Mouse (Mus musculus): Measurements from ENCODE around the gene Nploc4.

DNA sequence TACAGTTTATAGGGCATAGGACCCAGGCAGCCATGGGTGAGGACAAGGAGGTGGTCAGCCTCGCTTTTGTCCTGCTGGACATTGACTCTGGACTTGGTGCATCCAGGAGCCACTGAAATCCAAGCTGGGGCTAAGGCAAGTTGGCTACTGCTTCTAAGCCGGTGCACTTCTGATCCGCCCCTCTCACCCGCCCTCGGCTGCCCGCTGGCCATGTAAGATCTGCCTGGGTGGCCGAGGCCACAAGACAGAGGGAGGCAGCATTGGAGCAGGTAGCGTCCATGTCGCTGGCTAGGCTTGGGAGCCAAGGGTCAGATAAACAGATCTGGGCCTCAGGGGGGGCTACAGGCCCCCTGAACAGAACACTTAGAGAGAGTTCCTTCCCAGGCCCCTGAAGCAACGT is 76.2 kb downstream of the Nploc4 start, which contains the start of gene Fscn2:
- no peak for TF ChIP-seq CTCF (IDR thresholded peaks at IDR 0.05; ENCODE audit: borderline replicate concordance, extremely low read depth, insufficient read depth, insufficient read length)
- TF ChIP-seq POLR2A (IDR thresholded peaks at IDR 0.05; ENCODE audit: borderline replicate concordance, extremely low read depth, insufficient read depth, insufficient read length, poor library complexity, severe bottlenecking): no peak

All from brain, embryonic 14.5 days (tissue).